Mouse (Mus musculus) forebrain, embryonic 11.5 days (tissue): ENCODE measurements at regions not wholly inside any gene's neighbourhood (a gene's known extent, or its start where the extent isn't known, plus 50 kb on each side); places are given as distances from the start of the nearest gene placed in this dataset.

Source experiments
- ATAC-seq: fragments of 200-750 bp; cut with Nextera tagmentation; replicated peaks from 2 replicates; pipeline ENCODE4 v1.8.0; 2017; ENCODE audit warnings: moderate TSS enrichment; ENCODE audit not compliant: low FRiP score
- DNase-seq: peaks from one replicate; pipeline ENCODE4 v3.0.0-alpha.2; 2017; ENCODE audit warnings: low spot score
- H3K27ac ChIP-seq: fragments of 300-500 bp; sonication (generic); 2 replicates; pipeline ENCODE4 v1.5.1; 2014; ENCODE audit warnings: low read depth, low read length
- H3K27me3 ChIP-seq: fragments of 300-500 bp; sonication (generic); 2 replicates; pipeline ENCODE4 v1.6.1; 2014; ENCODE audit warnings: mild to moderate bottlenecking, low read length, mixed read lengths; ENCODE audit not compliant: control insufficient read depth, insufficient read depth
- H3K36me3 ChIP-seq: fragments of 300-500 bp; sonication (generic); 2 replicates; pipeline ENCODE4 v1.6.1; 2014; ENCODE audit warnings: mild to moderate bottlenecking, low read length, moderate library complexity, mixed read lengths; ENCODE audit not compliant: control insufficient read depth, insufficient read depth
- H3K4me1 ChIP-seq: fragments of 300-500 bp; sonication (generic); replicated peaks from 2 replicates; pipeline ENCODE4 v1.6.1; 2014; ENCODE audit warnings: low read length, mixed read lengths; ENCODE audit not compliant: control insufficient read depth, insufficient read depth
- H3K4me2 ChIP-seq: fragments of 300-500 bp; sonication (generic); 2 replicates; pipeline ENCODE4 v1.6.1; 2014; ENCODE audit warnings: low read depth, mild to moderate bottlenecking, low read length, moderate library complexity, mixed read lengths; ENCODE audit not compliant: severe bottlenecking
- H3K4me3 ChIP-seq: fragments of 300-500 bp; sonication (generic); 2 replicates; pipeline ENCODE4 v1.5.1; 2014; ENCODE audit warnings: low read depth, low read length
- H3K9ac ChIP-seq: fragments of 300-500 bp; sonication (generic); 2 replicates; pipeline ENCODE4 v1.6.1; 2014; ENCODE audit warnings: low read length
- H3K9me3 ChIP-seq: fragments of 300-500 bp; sonication (generic); 2 replicates; pipeline ENCODE4 v1.6.1; 2016; ENCODE audit warnings: low read length, mixed read lengths; ENCODE audit not compliant: control insufficient read depth
- WGBS: fragments of 180-500 bp; shearing (Covaris S2); extraction: QIAGEN DNeasy Blood & Tissue Kit; methylation state at CpG from one replicate; pipeline ENCODE4 v1.1.7; 2014; 5-methylcytosine and 5-hydroxymethylcytosine counted together

DNA sequence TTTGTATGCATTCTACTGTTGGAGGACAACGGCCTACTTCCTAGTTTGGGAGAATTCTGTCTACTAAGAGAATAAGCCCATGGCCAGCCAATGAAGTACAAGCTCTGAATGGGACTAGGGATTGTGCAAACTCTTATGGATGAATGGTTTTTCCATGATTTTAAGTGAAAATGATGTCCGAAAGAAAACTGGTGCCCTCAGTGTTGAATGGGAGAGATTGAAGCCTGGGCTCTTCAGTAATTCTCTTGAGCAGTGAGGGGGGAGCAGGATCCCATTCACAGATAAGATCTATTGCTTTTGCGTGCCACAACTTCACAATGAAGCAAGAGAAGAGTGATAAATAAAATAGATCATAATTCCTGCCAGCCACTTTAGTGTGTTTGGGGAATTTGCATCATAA is 476.0 kb downstream of the Nyap2 start:
- no peak overlapping the region for H3K27ac ChIP-seq
- H3K4me3 ChIP-seq: no peak overlapping the region
- no peak overlapping the region for H3K9ac ChIP-seq
- DNase-seq (no peak), ATAC-seq (no peak)
- no peak overlapping the region for H3K4me2 ChIP-seq
- no peaks in the 10 kb centered on the region for H3K27me3 ChIP-seq
- 90% methylated on average over 3 of the region's 3 CpGs for WGBS
- H3K4me1 ChIP-seq: no peaks in the 10 kb centered on the region
- H3K36me3 ChIP-seq: no peaks in the 10 kb centered on the region
- no peaks in the 10 kb centered on the region for H3K9me3 ChIP-seq

DNA sequence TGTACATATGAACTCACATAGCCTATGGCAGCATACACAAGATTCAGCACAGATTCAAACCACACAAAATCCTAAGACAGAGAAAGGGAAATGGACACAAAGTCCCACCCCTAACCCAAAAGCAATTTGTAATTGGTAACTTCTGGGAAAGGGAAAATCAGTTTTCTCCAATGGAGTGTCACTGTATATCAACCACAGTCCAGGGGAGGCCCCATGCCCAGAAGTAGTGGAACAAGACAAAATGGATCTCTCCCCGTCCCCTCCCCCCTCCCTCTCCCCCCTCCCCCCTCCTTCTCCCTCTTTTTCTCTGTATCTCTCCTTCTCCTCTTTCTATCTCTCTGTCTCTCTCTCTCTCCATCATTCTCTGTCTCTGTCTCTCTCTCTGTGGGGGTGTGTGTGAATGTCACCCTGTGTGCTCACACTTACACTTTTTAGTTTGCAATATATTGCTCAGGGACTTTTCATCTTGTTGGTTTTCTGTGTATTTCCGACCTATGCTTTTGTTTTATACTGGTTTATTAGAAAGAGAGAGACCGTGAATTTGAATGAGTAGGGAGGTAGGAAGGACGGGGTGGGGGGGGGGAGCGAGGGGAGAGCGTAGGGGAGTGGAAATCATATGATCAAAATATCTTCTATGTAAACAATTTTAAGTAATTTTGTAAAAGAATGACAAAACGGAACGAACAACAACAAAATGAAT is 500.4 kb downstream of the Nyap2 start:
- Histone ChIP-seq H3K4me3 (no peak overlapping the region), H3K9me3 (no peaks in the 10 kb centered on the region), H3K9ac (no peak overlapping the region), H3K4me2 (peak overlapping the region; percentile 8; the same call in 1 of the 2 replicates), H3K27ac (no peak overlapping the region), H3K27me3 (no peaks in the 10 kb centered on the region), H3K36me3 (no peaks in the 10 kb centered on the region), H3K4me1 (peaks cover 4% of the 10 kb centered on the region; the same call in 1 of the 2 replicates)
- WGBS: 44% methylated on average over 8 of the region's 8 CpGs
- ATAC-seq (no peak), DNase-seq (no peak)

DNA sequence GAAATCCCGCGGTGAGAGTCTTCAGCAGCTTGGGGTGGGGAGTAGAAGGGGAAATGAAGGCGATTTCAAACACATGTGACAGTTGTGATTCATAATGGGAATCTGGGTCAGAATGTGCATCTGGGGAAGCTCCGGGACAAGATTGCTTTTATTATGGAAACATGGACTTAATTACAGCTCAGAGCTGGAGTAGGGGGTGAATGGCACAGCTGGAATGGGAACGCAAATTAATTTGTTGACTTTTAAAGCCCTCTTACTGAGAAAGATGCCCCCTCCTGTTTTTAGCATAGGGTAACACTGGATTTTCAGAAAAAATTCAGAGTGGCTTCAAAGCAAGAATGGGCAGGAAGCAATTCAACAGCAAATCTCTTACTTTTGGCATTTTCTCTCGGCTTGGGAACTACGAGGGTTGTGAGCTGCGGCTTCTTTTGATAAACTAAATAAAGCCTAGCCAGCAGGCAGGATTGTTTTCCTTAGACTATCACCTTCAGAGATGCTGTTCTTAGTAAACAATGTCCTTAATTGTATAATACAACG is 501.0 kb downstream of the Nyap2 start:
- ATAC-seq: peak; percentile 53; the same call in 1 of the 2 replicates
- Histone ChIP-seq H3K9me3 (no peaks in the 10 kb centered on the region), H3K9ac (no peak overlapping the region), H3K27me3 (no peaks in the 10 kb centered on the region), H3K4me1 (peaks cover 4% of the 10 kb centered on the region; the same call in 1 of the 2 replicates), H3K36me3 (no peaks in the 10 kb centered on the region), H3K4me2 (peak overlapping the region; percentile 8; the same call in 1 of the 2 replicates), H3K27ac (no peak overlapping the region), H3K4me3 (no peak overlapping the region)
- WGBS: 16% methylated on average over 9 of the region's 9 CpGs
- no peak for DNase-seq

DNA sequence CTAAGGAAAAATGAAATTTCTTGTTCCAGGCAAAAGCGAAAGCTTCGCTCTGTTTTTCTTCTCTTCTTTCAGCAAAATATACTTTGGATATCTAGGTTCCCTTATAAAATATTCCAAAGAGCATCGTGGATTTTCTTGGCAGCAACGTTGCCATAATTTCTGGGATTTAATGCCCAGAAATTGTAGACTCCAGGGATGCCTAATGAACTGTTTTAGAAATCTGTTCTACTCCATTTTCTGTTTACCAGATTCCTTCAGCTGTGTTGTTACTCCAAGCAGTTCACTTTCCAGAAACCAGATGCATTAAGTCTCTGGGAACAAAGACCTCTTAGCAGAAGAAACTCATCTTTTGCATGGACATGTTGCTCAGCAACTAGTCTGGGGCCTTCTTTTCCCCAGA is 504.5 kb downstream of the Nyap2 start:
- no peak overlapping the region for H3K9ac ChIP-seq
- no peaks in the 10 kb centered on the region for H3K36me3 ChIP-seq
- H3K4me1 ChIP-seq: peaks cover 4% of the 10 kb centered on the region; the same call in 1 of the 2 replicates
- DNase-seq (no peak), ATAC-seq (no peak)
- H3K27me3 ChIP-seq: no peaks in the 10 kb centered on the region
- no peak overlapping the region for H3K27ac ChIP-seq
- 91% methylated on average over 4 of the region's 4 CpGs for WGBS
- H3K4me2 ChIP-seq: no peak overlapping the region
- no peaks in the 10 kb centered on the region for H3K9me3 ChIP-seq
- no peak overlapping the region for H3K4me3 ChIP-seq

DNA sequence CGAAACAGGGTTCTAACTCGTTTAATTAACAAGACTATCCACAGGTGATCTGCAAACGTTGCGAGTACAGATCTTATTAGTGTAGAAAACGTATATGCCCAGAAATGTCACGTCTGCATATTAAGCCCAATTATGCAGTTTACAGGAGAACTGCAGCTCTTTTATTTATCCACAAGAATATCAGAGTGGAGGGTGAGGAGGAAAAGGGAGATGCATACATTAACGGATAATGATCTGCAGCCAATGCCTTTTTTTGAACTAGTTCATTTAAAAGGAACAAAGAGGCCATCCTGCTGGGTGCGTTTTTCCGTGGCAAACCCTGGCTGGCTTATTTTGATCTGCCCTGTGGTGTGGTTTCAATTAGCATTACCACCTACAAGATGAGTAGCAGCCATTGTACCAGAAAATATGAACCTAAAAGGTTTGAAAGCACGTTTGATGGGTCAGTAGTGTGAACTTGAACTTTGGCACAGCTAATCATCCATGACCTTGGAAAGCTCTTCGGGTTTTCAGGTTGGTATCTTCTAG is 511.1 kb downstream of the Nyap2 start:
- 15% methylated on average over 11 of the region's 11 CpGs for WGBS
- no peaks in the 10 kb centered on the region for H3K36me3 ChIP-seq
- ATAC-seq: peak; percentile 81
- no peak overlapping the region for H3K27ac ChIP-seq
- H3K9me3 ChIP-seq: no peaks in the 10 kb centered on the region
- no peaks in the 10 kb centered on the region for H3K27me3 ChIP-seq
- H3K4me1 ChIP-seq: peaks cover 3% of the 10 kb centered on the region; the same call in 1 of the 2 replicates
- H3K4me2 ChIP-seq: no peak overlapping the region
- no peak overlapping the region for H3K9ac ChIP-seq
- DNase-seq: no peak
- H3K4me3 ChIP-seq: no peak overlapping the region

DNA sequence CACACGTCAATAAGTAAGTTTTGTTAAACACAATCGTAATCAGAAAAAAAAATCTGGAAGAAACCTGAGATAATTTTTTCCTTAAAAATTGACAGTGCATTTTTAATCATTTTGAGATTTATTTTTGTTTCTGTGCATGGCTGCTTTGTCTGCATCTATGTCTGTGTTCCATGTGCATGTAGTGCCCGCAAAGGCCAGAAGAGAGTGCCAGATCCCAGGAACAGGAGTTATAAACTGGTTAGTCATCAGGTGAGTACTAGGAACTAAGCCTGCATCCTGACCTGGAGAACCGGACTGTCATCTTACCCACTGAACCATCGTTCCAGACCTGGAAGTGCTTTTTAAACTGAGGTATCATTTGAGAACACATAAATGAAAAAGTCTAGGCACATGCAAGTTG is 514.9 kb downstream of the Nyap2 start:
- Histone ChIP-seq H3K27ac (no peak overlapping the region), H3K4me2 (no peak overlapping the region), H3K36me3 (no peaks in the 10 kb centered on the region), H3K27me3 (no peaks in the 10 kb centered on the region), H3K4me3 (no peak overlapping the region), H3K9me3 (no peaks in the 10 kb centered on the region), H3K9ac (no peak overlapping the region), H3K4me1 (peaks cover 8% of the 10 kb centered on the region)
- DNase-seq (no peak), ATAC-seq (no peak)
- 87% methylated on average over 5 of the region's 5 CpGs for WGBS

DNA sequence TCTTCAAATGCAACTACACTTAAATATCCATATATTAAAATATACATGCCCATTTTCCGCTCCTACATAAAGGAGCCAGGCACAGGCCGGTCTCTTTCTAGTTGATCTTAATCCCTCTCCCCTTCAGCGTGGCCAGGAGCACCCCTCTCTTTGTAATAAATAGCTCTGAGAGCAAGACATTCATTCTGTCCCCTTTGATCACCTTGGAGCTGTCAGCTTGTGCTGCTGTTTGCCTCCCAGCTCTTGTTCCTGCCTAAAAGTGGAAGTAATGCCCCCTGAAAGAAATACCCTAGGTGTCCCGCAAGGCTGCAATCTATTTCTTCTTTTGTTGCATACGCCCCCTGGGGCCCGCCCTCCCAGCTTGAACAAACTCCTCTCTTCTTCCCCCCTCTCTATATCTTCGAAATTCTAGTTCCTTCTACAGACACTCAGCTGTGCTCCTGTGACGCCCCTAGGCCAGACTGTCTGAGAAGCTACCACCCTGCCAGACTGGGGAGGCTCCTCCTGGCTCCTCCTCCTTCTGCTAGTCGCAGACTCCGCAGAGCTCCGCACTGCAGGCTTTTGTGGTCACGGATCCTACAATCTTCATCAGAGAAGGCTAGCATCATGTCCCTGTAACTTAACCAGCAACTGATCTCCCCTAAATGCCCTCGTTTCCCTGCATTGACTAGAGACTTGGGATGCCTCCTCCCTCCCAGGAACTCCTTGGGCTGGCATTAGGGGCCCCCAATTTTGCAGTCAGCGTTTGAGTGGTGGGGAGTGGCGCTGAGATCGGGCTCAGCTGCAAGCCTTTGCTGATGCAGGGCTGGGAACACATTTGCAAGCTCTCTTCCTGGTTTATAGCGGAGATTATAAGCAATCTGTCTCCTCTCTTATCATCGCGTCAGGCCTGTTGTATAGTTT is 516.8 kb downstream of the Nyap2 start:
- 1% methylated on average over 19 of the region's 19 CpGs for WGBS
- peak overlapping the region; percentile 10; the same call in 1 of the 2 replicates for H3K9ac ChIP-seq
- peaks cover 8% of the 10 kb centered on the region for H3K4me1 ChIP-seq
- peak overlapping the region; percentile 21 for H3K4me3 ChIP-seq
- no peaks in the 10 kb centered on the region for H3K36me3 ChIP-seq
- peak; percentile 92 for DNase-seq
- peak; percentile 96 for ATAC-seq
- no peaks in the 10 kb centered on the region for H3K9me3 ChIP-seq
- H3K27me3 ChIP-seq: no peaks in the 10 kb centered on the region
- peak overlapping the region; percentile 96 for H3K27ac ChIP-seq
- H3K4me2 ChIP-seq: peak overlapping the region; percentile 41

DNA sequence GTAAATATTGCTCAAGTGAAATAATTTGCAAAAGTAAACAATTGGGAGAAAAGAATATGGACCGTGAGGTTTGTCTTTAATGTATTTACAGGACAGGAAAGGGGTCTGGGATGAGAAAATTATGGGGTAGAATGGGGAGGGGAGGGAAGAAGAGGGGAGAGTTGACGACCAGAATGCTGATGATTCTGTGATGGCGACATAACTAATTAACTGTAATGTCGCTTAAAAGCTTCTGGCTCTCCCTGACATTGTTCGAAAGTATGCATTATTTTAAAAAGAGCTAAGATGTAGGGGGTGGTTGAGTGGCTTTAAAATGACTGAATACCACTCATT is 517.4 kb downstream of the Nyap2 start:
- Histone ChIP-seq H3K36me3 (no peaks in the 10 kb centered on the region), H3K27me3 (no peaks in the 10 kb centered on the region), H3K4me3 (peak overlapping the region; percentile 21), H3K9me3 (no peaks in the 10 kb centered on the region), H3K4me1 (peaks cover 8% of the 10 kb centered on the region), H3K27ac (peak overlapping the region; percentile 96), H3K4me2 (peak overlapping the region; percentile 41), H3K9ac (peak overlapping the region; percentile 10; the same call in 1 of the 2 replicates)
- WGBS: 2% methylated on average over 5 of the region's 5 CpGs
- peak; percentile 43 for ATAC-seq
- no peak for DNase-seq
